Mouse (Mus musculus): ENCODE results near the gene Dek. TPM values are rescaled to one million over a fixed set of nuclear protein-coding genes. Genes with fewer than 3 reads are reported as not detected.
A peak's percentile ranks its signal among the peaks of the same experiment; 100 is the strongest.

Gene Dek
- total RNA-seq, 2 experiments from 2014 or later: 85.5 to 87.1 TPM

DNA sequence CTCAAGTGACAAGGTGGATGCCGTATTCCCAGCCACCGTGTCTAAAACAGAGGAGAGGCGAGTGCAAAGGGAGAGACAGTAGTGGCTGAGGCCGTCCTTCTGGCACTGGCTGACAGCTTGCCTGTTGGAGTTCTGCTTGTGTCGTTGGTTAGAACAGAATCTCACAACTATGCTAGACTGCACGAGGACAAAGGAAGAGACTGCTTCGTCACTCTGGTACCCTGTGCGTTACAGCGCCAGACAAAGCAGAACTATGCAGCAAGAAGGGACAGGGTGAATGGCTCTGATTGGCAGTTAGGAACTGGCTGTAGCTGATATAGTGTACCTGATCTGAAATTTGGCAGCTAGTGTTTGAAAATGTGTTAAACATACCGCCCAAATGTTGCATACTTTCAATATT lies 52.0 kb downstream of the Dek start:
- no peak for DNase-seq

GRCm38 (mm10) chr13:47050009-47050408 lies 56.0 kb downstream of the Dek start:
- DNase-seq: no peak

GRCm38 (mm10) chr13:47047996-47048395 lies 58.0 kb downstream of the Dek start:
- DNase-seq: no peak

- DNase-seq: no peak
Observed at GRCm38 (mm10) chr13:47044617-47044947, 61.4 kb downstream of the Dek start, which contains the start of gene Tpmt. TSS of gene Tpmt (minus strand) at chr13:47044737.

- peak; percentile 25 for DNase-seq
Observed at GRCm38 (mm10) chr13:47043833-47044616, 62.0 kb downstream of the Dek start.

DNA sequence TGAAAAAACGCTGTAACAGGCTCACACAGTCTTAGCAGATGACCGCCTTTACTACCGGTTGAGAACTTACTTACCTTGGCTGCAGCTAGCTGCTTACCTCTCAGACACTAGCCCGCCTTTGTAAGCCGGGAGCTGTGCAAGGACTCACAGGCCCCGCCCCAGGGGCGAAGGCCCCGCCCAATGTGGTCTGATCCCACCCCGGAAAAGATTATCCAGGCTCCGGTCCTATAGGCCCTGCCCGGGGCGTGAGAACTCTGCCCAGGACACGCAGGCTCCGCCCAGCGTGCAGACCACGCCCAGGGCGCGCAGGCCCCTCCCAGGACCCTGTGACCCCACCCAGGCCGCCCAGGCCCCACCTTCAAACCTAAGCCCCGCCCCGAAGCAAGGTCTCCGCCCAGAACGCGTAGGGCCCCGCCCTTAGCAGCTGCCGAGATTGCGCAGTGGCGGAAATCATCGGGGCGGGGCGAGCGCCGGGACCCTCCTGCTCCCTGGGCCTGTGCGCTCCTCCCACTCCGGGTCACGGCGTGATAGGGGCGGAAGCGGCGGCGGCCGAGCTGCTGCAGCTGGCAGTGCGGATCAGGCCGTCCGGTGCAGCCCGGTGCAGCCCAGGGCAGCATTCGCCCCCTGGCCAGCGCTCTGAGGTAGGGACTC lies 62.8 kb downstream of the Dek start, which contains the start of gene Kdm1b:
TSS of gene Kdm1b (plus strand) at position 470 of the 651 bp plus-strand sequence.
- DNase-seq: peak; percentile 100

DNA sequence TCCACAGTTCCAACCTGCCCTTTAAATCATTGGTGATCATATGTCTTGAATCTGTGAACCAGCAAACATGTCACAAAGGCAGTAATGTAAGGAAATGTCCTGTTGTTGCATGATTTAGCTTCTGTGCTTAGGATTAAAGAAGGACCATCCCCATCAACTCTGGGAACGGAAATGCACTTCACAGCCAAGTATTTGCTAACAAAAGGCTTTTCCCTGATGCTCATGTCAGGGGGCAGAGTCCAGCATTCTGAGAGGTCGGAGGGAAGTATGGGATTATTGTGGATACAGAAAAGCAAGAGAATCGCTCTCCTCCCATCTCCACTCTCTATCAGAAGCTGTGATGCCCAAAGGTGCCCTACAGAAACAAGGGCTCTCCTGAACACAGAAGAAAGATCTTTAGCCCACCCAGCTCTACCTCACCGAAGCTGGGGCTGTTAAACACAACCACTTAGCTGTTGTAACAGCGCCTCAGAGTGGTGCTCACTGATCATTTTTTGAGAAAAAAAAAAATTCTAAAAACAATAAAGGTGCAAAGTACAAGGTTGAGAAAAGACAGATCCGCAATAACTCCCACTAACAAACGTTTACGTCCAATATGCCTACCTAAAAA lies 63.9 kb downstream of the Dek start:
- DNase-seq: no peak

DNA sequence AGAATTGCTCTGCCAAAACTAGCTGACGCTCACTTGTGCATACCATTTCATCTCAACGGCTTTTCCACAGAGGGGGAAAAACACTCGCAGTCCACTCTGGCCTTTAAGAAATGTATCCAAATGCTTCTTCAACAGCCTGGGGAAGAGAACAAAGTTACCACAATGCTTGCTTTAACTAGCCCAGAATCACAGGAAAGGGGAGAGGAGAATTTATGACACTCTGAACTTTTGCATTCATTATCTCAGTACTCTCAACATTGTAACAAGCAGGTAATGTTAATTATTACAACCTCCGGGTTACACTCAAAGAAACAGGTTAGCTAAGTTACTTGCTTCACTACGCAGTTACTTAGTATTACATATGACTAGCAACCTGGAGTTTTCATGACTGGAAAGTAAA lies 65.9 kb downstream of the Dek start:
- no peak for DNase-seq

- no peak for DNase-seq
Observed at GRCm38 (mm10) chr13:47037946-47038345, 68.1 kb downstream of the Dek start.

Other genes starting within 250 kb of the Dek start
- 100 to 1,000 TPM; 110 to 116 TPM for gene Kif13a, start 176.3 kb downstream of the Dek start, total RNA-seq (2021)
- gene Nhlrc1, start 91.4 kb downstream of the Dek start, total RNA-seq (2021): 1 to 10 TPM; 2.9 to 4.2 TPM
- gene Kdm1b, start 62.7 kb downstream of the Dek start, total RNA-seq (2021): 1 to 10 TPM; 8.1 to 8.6 TPM
- gene Tpmt, start 61.5 kb downstream of the Dek start, total RNA-seq (2021): 10 to 100 TPM in 1 of 2 experiments, 1 to 10 TPM in 1; 8.4 to 14.5 TPM
- gene Rnf144b, start 16.5 kb upstream of the Dek start, total RNA-seq (2021): 1 to 10 TPM; 7.3 to 8.1 TPM